Mouse (Mus musculus): ENCODE measurements at regions not wholly inside any gene's neighbourhood (a gene's known extent, or its start where the extent isn't known, plus 50 kb on each side); places are given as distances from the start of the nearest gene placed in this dataset.

- no peak for DNase-seq (ENCODE audit: low read depth, low spot score)
These were observed 498.1 kb downstream of the Slc22a22 start for GRCm38 (mm10) chr15:56979353-56979752.

GRCm38 (mm10) chr15:56975446-56976433 is 501.7 kb downstream of the Slc22a22 start:
- DNase-seq (ENCODE audit: low read depth, low spot score), result no peak

GRCm38 (mm10) chr15:56970140-56970539 is 507.3 kb downstream of the Slc22a22 start:
- no peak for DNase-seq (ENCODE audit: low read depth, low spot score)

GRCm38 (mm10) chr15:56956356-56956755 is 521.1 kb downstream of the Slc22a22 start:
- DNase-seq (ENCODE audit: low read depth, low spot score), result no peak

- no peak for DNase-seq (ENCODE audit: low read depth, low spot score)
These were observed 525.2 kb downstream of the Slc22a22 start for GRCm38 (mm10) chr15:56952176-56952575.

GRCm38 (mm10) chr15:56950824-56951223 is 526.6 kb downstream of the Slc22a22 start:
- no peak for DNase-seq (ENCODE audit: low read depth, low spot score)

GRCm38 (mm10) chr15:56940891-56941290 is 536.5 kb downstream of the Slc22a22 start:
- DNase-seq (ENCODE audit: low read depth, low spot score), result no peak

GRCm38 (mm10) chr15:56896553-56896952 is 580.9 kb downstream of the Slc22a22 start:
- no peak for DNase-seq (ENCODE audit: low read depth, low spot score)

GRCm38 (mm10) chr15:56881501-56881900 is 595.9 kb downstream of the Slc22a22 start:
- DNase-seq (ENCODE audit: low read depth, low spot score), result no peak

GRCm38 (mm10) chr15:56865879-56866278 is 611.5 kb downstream of the Slc22a22 start:
- no peak for DNase-seq (ENCODE audit: low read depth, low spot score)

- no peak for DNase-seq (ENCODE audit: low read depth, low spot score)
These were observed 612.2 kb downstream of the Slc22a22 start for GRCm38 (mm10) chr15:56865035-56865804.

GRCm38 (mm10) chr15:56858627-56859334 is 618.6 kb downstream of the Slc22a22 start:
- no peak for DNase-seq (ENCODE audit: low read depth, low spot score)

GRCm38 (mm10) chr15:56858134-56858533 is 619.3 kb downstream of the Slc22a22 start:
- DNase-seq (ENCODE audit: low read depth, low spot score), result no peak

GRCm38 (mm10) chr15:56856057-56856456 is 621.4 kb downstream of the Slc22a22 start:
- peak; percentile 33 for DNase-seq (ENCODE audit: low read depth, low spot score)

- DNase-seq (ENCODE audit: low read depth, low spot score), result no peak
These were observed 624.3 kb downstream of the Slc22a22 start for GRCm38 (mm10) chr15:56853106-56853505.

GRCm38 (mm10) chr15:56847469-56848128 is 629.8 kb downstream of the Slc22a22 start:
- no peak for DNase-seq (ENCODE audit: low read depth, low spot score)

GRCm38 (mm10) chr15:56844574-56844973 is 632.9 kb downstream of the Slc22a22 start:
- DNase-seq (ENCODE audit: low read depth, low spot score), result no peak

GRCm38 (mm10) chr15:56841516-56841915 is 635.9 kb downstream of the Slc22a22 start:
- DNase-seq (ENCODE audit: low read depth, low spot score), result no peak

GRCm38 (mm10) chr15:56837292-56837691 is 640.1 kb downstream of the Slc22a22 start:
- no peak for DNase-seq (ENCODE audit: low read depth, low spot score)

GRCm38 (mm10) chr15:56834621-56835020 is 642.8 kb downstream of the Slc22a22 start:
- DNase-seq (ENCODE audit: low read depth, low spot score), result no peak

GRCm38 (mm10) chr15:56832666-56833065 is 644.8 kb downstream of the Slc22a22 start:
- DNase-seq (ENCODE audit: low read depth, low spot score), result no peak
